Mouse (Mus musculus) embryonic fibroblast, embryonic 13.5 days (primary cell): Measurements from ENCODE around the gene Sall2. TPM values are rescaled to one million over a fixed set of nuclear protein-coding genes. Genes with fewer than 3 reads are reported as not detected.

ENCODE experiments used
- H3K27ac ChIP-seq: 2 replicates; pipeline ENCODE4 v1.5.1; 2012; ENCODE audit warnings: low read length, control low read depth, inconsistent platforms; ENCODE audit not compliant: insufficient read depth
- H3K4me1 ChIP-seq: 2 replicates; pipeline ENCODE4 v1.6.1; 2011; ENCODE audit warnings: low read length; ENCODE audit not compliant: control insufficient read depth, insufficient read depth
- H3K4me3 ChIP-seq: 2 replicates; pipeline ENCODE4 v1.5.1; 2011; ENCODE audit warnings: mild to moderate bottlenecking, control low read depth, low read length; ENCODE audit not compliant: insufficient read depth
- CTCF ChIP-seq: IDR thresholded peaks from 2 replicates; pipeline ENCODE4 v1.5.1; 2011; ENCODE audit warnings: mild to moderate bottlenecking, control low read depth, low read length, moderate library complexity, borderline replicate concordance; ENCODE audit not compliant: insufficient read depth
- POLR2A ChIP-seq: IDR thresholded peaks from 2 replicates; pipeline ENCODE4 v1.6.1; 2011; ENCODE audit warnings: low read depth, mild to moderate bottlenecking, control low read depth, low read length, moderate library complexity
- polyA plus RNA-seq: library from polyadenylated mRNA; stranded (reverse); fragments of >200 nt; gene quantifications from 2 replicates; pipeline ENCODE4 v1.2.4, GENCODE M21; 2011; ENCODE audit warnings: low read depth; ENCODE audit not compliant: missing spikeins, insufficient read length

The Sall2 gene
- polyA plus RNA-seq: 12.1 and 15.6 TPM in 2 replicates

DNA sequence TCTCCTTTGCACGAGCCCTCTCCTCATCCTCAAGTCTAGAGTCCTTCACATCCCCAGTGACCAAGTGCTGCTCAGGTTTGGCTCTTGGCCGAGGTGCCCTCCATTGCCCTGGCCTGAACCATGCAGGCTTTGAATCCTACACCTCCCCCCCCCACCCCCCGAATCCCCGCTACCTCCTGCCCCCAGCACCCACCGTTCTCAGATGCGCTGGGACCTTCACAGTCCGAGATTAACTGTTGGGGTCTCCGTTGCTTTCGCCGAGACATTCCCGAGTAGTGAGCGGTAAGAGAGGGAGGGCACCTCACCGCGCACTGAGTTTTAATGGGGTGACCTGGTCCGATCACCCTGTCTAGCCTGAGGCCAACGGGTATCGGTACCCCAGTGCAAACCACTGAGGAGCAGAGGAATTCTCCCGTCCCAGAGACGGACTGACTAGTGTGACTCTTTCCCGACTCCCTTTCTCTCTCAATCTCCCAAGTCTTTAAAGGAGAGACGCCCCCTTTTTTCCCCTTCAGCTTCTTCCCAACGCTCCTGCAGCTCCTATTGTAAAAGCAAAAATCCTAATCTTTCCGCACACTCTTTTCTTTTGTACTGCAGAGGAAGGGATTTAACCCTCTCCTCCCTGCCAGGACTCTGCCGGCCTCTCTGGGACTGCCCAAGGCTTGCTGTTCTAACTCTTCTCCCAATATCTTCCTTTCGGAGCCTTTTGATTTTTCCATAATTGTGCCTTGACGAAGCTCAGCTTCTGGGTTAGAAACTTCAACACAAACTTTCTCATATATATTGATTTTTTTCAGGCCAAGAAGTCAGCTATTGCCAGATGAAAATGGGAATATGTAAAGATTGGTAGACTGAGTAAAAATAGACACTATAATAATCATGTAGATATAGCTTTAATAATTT is at the start of gene Sall2:
Sall2 (minus strand) TSS at position 853 of the 903 bp plus-strand sequence.
- Histone ChIP-seq H3K4me3 (peak within 1 kb of the TSS; percentile 10; the same call in 1 of the 2 replicates), H3K4me1 (no peaks in the 10 kb centered on the region), H3K27ac (no peak within 1 kb of the TSS)
- no peak for TF ChIP-seq POLR2A
- TF ChIP-seq CTCF: no peak

DNA sequence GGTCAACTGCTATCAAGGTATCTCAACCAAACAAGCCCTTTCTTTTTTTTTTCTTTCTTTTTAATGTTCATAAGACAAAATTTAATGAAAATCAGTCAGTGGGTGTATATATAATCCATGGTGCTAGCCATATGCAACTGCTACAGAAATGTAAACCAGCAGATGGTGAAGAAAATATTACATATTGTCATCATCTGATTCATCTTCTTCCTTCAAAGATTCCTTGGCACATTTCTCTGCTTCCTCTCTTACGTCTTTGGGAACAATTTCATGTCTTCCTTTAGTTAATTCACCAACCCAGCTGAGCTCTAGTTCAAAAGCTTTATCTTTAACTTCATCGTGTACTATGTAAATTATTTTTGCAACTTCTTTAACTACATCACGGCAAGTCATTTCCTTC is 40.2 kb upstream of the Sall2 start:
- no peaks in the 10 kb centered on the region for H3K4me1 ChIP-seq
- no peak overlapping the region for H3K4me3 ChIP-seq
- no peak for TF ChIP-seq POLR2A
- no peak for TF ChIP-seq CTCF
- no peak overlapping the region for H3K27ac ChIP-seq

DNA sequence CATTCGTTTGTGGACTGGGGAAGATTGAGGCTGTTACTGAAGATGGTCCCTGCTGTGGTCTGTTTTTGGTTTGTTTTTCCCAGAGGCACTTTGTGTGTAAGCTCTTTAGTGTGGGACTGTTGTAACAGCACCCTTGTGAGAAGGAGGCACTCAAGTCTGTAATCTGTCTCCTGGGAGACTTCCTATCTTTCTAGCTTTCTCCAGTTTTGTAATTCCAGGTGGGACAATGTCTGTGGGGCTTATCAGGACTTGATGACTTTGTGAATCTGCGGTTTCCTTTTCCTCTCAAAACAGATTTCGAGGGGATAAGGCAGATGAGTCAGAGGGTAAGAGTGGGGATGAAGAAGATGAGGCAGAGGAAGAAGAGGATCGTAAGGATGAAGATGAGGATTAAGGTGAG is 27.7 kb upstream of the Sall2 start, which contains the start of gene Olfr1513:
Olfr1513 (minus strand) TSS at position 101 of the 400 bp plus-strand sequence.
- Histone ChIP-seq H3K27ac (no peak within 1 kb of the TSS), H3K4me3 (no peak within 1 kb of the TSS), H3K4me1 (no peaks in the 10 kb centered on the region)
- no peak for TF ChIP-seq POLR2A
- no peak for TF ChIP-seq CTCF

DNA sequence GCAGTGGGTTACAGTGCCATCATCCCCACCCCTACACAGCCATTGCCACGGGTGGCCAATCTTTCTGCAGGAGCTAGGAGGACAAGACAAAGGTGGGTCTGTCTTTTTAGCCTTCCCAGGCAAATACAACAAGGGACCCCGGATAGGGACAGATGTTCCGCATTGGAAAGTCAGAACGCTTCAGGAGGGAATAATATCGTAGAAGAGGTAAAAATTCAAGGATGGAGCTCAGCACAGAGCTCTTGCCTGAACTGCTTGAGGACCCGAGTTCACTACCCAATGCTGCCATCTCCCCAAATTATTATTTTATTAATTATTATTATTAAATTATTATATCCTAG is 10.9 kb upstream of the Sall2 start:
- H3K4me1 ChIP-seq: no peaks in the 10 kb centered on the region
- H3K4me3 ChIP-seq: no peak overlapping the region
- TF ChIP-seq POLR2A: no peak
- no peak for TF ChIP-seq CTCF
- H3K27ac ChIP-seq: no peak overlapping the region

DNA sequence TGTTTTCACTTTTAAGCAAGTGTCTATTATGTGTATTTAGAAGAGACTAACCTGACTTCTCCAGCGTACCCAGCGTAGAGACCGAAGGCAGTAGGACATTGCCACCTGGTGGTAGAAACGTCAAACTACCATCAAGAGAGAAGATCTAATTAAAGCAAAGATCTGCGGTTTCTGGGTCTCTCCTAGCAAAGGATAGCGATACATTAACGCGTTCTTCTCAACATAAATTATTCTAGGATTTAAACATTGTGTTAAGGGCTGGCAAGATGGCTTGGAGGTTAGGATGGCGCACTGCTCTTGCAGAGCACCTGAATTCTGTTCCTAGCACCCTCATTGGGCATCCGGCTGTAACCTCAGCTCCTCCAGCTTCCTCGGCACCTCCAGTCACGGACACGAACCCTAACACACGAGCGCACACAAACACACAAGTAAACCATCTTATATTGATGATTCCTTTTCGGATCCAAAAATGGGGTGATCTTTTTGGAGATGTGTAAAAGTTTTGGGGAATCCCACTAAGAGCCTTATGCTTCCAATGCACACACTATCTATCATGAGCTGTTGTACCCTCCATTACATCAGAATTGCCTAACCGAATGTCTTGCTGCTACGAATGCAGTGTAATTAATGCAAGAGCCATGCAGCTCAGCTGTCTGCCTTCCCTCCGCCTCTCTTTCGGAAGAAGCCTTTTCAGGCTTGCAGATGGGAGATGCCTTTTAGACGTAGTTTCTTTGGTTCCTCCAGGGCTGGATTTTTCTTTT is 10.4 kb upstream of the Sall2 start:
- Histone ChIP-seq H3K27ac (no peak overlapping the region), H3K4me1 (no peaks in the 10 kb centered on the region), H3K4me3 (no peak overlapping the region)
- TF ChIP-seq CTCF: peak; percentile 66; the same call in 1 of the 2 replicates
- no peak for TF ChIP-seq POLR2A

DNA sequence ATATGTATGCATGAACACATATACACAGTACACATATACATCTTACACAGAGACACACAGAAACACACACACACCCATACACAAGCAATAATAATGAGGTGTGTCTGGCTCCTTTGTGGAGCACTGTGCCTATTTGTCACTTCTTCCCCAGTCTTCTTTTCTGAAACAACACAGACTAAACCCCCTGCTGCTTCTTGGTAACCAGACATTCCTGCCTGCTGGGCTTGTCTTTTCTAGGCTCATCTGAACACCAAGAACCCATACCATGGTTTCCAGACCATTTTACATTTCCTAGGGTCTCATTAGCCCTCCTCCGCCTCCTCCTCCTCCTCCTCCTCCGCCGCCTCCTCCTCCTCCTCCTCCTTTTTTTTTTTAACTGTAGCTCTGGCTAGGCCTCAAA is 3.6 kb upstream of the Sall2 start:
- Histone ChIP-seq H3K4me3 (no peak overlapping the region), H3K27ac (no peak overlapping the region), H3K4me1 (no peaks in the 10 kb centered on the region)
- TF ChIP-seq CTCF: no peak
- no peak for TF ChIP-seq POLR2A

DNA sequence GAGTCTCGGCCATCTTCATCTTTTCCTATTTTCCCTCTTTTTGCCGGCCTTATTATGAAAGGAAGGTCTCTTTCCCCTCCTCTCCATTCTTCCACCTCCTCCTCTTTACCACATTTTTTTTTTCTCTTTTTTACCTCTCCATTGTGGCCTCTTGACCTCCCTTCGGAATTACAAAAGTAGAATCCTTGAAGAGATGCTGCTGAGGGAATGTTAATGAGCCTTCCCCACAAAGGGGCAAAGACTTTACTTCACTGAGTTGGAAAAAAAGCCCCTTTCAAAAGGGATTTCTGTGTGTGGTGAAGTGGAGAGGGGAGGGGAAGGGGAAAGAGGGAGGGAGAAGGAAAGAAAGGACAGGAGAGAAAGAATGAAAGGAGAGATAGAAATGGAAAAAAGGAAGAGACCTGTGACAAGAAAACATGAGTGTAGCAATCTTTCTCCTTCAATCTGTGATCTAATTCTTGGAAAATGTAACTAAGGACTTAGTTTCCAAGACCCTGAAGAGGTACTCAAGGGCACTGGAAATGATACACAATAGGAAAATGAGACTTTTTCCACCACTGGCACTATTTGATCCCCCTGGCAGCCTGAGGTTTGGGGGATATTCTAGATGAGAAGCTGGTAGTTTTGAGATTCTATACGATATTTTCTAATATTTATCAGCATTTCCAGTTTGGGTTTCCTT is 2.6 kb upstream of the Sall2 start:
- no peak overlapping the region for H3K4me3 ChIP-seq

DNA sequence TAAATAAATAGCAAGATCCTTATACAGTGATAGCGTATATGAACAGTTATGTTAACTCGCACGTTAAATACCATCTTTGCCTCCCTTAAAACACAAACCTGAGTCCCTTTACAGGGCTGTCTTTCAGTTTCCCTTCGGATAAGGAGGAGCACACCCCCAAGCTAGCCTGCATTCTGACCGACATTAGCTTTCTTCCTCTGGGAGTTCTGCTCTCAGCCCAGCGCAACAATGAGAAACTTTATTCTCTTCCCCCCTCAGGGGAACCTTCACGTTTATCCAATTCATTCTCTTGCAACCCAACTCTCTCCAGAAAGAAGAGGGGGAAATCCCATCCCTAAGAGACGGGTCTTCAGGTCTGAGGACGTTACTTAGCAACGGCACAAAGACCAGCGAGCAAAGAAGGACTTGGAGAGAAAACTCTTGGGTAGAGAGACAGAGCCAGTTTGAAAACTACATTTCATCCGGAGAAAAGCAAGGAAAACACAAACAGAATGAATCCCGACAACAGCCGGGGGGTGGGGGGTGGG is 1.1 kb downstream of the Sall2 start:
- Histone ChIP-seq H3K4me3 (no peak overlapping the region; the same call in 1 of the 2 replicates), H3K27ac (no peak overlapping the region), H3K4me1 (no peaks in the 10 kb centered on the region)
- TF ChIP-seq CTCF (no peak), POLR2A (no peak)

More for the DNA sequence above, 2.6 kb upstream of the Sall2 start:
- TF ChIP-seq POLR2A: no peak
- TF ChIP-seq CTCF: no peak
- Histone ChIP-seq H3K27ac (no peak overlapping the region), H3K4me1 (no peaks in the 10 kb centered on the region)

DNA sequence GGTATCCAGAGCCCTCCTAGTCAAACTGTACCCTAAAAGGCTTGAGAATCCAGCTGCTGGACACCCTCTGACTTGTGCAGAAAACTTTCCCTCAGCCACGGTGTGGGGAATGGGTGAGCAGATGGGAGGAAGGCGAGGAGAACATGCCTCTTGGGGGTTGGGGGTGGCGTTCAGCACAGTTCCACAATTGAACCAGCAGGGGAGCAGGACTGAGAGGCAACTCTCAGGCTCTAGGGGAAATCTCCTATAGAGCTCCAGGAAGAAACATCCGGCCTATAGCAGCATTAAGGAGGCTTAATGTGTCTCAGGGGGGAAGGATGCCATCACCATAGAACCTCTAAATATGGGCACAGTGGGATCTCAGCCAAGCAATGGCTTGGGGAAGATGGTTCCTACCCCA is 2.7 kb downstream of the Sall2 start:
- no peaks in the 10 kb centered on the region for H3K4me1 ChIP-seq
- H3K27ac ChIP-seq: no peak overlapping the region
- H3K4me3 ChIP-seq: no peak overlapping the region
- TF ChIP-seq CTCF (no peak), POLR2A (no peak)
